Mouse (Mus musculus): ENCODE measurements around the gene Natd1. TPM values are rescaled to one million over a fixed set of nuclear protein-coding genes. Genes with fewer than 3 reads are reported as not detected.

Natd1 gene
- 1.6 and 4.7 TPM in 2 replicates for total RNA-seq (2014; fragmentation: Nextera tagmentation)
- 1.3 and 2.1 TPM in 2 replicates for total RNA-seq (2017)

DNA sequence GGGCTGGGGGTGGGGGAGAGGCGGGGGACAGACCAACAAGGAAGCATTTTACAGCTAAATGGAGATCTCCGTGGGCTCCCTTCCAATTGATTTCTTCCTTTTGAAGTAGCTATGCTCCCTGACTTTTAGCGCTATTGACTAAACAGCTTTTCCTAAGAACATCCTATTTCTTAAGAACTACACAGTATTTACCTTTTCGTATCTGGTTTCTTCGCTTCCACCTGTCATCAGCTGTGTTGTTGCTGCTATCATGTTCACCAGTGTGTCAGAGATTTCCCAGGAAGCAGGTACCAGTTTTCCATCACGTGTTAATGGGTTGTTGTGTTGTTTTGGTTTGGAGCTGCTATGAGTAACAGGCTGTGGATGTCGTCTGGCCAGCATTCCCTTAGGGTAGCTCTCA is at the start of gene Natd1:
Gene Natd1, minus strand, starts transcription at position 260 of the 400 bp plus-strand sequence.
- no peak for ATAC-seq (replicated peaks; ENCODE audit: poor library complexity, severe bottlenecking)

DNA sequence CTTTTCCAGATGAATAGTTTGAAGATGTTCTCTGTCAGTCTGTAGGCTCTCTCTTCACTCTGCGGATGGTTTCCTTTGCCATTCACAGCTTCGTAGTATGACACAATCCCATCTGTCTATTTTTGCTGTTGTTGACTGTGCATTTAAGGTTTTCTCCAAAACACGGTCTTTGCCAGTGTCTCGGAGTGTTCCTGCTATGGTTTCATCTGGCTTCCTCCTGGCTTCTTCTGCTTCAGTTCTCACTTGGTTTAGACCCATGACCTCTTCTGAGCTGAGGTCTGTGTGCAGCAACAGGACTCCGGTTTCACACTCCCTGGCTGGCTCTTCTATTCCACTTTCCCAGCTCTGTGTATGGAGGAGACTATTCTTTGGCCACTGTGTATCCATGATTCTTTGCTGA is 48.2 kb upstream of the Natd1 start:
- ATAC-seq (replicated peaks; ENCODE audit: poor library complexity, severe bottlenecking) = no peak

DNA sequence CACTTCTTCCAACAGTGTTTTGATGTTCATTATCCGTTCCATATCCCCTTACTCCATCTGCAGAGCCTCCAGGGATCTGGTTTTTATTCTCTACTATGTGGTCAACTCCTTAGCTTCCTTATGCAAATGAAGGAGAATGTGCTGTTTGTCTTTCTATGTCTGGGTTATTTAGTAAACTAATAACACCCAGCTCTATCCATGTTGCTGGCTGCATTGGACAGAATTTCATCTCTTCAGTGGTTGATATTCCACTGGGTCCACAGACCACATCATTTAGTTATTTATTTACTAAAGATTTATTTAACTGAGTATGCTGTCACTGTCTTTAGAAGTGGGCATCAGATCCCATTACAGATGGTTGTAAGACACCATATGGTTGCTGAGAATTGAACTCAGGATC is 46.6 kb upstream of the Natd1 start:
- no peak for ATAC-seq (replicated peaks; ENCODE audit: poor library complexity, severe bottlenecking)

DNA sequence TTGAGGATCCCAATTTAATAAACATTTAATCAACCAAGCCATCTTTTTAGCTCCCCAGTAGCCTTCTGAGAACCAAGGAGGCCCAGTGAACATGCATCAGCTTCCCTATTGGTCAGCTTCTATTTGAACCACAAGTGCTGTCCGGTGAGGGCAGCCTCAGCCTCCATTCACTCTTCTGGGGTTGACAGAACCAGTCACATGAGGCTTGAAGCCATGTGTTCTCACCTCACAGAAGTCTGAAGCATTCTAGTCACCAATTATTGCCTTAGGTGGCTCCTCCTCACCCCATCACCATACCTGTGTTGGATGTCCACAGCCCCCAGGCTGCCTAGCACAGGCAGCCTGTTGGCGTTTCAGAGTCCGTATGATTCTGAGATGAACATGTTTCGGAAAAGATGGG is 44.4 kb upstream of the Natd1 start:
- ATAC-seq (replicated peaks; ENCODE audit: poor library complexity, severe bottlenecking) = no peak

DNA sequence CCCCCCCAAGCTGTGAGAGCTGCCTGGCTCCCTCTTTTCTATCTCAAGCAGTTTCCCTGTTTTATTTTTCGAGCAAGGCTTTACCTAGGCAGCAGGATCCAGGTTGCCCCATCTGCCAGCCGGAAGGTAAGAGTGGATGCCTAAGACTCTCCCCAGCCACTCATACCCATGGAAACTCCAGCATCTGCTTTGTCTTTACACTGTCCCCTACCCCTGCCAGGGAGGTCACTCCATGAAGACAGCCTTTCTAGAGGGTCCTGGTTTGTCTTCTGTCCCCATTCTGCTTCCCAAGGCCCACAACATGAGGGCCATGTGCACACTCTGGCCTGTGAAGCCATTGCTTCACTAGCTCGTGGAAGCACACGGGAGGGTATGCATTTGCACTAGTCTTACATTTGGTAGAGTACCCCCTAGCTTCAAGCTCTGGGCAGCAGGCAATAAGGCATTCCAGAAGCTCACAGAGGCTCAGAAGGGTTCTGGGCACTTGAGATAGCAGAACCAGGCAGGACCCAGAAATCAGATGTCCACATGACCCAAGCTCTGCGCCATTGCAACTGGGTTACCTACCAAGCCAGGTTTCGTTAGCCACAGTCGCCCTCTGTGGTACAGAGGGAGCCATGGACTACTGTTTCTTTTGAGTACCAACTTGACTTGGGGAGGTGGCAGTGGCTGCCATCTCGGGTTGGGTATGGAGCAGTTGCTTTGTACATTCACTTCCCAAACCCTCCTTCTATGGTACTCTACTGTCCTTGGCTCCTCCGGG is 41.3 kb upstream of the Natd1 start:
- no peak for ATAC-seq (replicated peaks; ENCODE audit: poor library complexity, severe bottlenecking)

DNA sequence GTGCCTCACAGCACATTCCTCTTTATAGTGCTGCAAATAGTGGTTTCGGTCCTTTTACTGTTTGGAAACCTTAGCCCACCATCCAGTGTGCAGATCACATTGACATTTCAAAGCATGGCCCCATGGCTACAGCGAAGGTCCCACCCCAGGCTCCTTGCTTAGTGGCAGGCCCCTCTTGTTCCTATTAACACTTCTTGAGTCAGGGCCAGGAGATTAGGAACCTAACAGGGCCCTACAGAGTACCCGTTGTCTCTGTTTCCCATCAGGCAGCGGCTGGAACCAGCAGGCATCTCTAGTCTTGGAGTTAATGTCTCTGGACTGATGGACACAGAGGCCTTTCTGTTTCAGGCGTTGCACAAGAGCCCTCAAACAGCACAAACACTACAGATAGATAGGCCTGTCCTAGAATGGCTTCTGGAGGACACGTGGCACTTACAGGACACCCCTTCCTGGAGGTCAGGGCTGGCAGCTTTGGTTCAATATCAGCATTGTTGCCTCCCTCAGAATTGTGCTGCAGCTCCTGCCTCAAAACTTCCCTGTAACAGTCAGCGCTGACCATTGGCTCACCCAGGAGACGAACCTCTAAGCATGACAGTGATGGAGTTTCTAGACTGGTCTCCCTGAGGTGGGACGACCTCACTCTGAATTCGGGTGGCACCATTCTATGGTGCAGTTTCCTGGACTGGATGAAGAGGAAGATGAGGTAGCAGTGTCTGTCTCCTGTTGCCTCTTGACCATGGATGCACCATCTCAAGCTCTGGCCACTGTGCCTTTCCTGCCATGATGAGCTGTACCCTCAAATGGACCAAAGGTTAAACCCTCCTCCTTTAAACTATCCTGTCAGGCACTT is 39.9 kb upstream of the Natd1 start:
- ATAC-seq (replicated peaks; ENCODE audit: poor library complexity, severe bottlenecking) = no peak

DNA sequence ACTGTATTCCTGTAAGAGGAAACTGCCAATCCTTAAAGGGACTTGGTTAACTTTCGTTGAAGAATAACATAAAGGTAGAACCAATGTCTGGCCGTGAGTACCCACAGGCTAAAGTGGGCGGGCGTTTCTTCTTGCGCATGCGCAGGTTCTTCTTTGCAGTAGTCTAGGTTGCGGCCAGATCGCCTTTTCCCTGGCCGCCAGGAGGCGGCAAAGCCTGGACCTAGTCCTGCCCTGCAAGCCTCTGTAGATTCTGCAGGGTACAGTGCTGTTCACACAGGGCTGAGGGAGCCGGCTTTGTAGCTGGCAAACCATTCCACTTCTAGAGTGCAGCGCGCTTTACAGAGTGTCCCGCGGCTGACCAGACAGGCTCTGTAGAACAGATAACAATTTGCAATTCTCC is 39.3 kb upstream of the Natd1 start:
- peak; percentile 88 for ATAC-seq (replicated peaks; ENCODE audit: poor library complexity, severe bottlenecking)

DNA sequence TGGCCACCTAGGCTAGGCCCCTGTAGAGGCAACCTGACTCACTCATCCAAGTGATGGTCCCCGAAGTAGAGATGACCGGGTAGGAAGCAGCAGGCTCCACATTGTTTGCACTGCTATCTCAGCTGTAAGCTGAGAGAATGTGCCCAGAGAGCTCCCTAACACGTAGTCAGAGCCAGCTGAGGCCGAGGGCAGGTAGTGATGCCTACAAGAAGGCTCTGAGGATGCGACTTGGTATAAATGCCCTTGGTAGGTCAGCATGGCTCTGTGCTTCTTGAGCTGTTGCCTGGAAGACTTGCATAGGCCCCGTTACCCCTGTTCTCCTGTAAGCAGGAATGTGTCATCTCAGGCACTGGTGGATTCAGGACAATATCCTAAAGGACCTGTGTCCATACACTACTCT is 38.4 kb upstream of the Natd1 start:
- no peak for ATAC-seq (replicated peaks; ENCODE audit: poor library complexity, severe bottlenecking)

DNA sequence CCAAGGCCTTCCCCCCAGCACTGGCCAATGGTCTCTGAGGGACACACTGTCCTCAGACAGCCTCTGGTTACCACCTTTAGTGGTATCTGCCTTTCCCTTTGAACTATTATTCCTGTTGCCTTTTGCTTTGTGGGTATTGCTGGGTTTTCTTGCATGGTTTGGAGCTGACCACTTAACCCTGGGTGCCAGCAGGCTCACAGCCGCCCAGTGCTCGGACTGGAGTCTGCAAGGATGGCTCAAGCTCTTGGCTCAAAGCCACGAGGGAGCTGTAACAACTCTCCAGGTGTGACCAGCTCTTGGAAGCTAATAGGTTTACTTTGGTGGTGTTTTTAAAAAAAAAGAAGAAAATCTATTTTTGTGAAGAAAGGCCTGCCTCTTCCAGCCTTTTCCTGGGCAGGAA is 37.8 kb upstream of the Natd1 start:
- ATAC-seq (replicated peaks; ENCODE audit: poor library complexity, severe bottlenecking) = no peak

DNA sequence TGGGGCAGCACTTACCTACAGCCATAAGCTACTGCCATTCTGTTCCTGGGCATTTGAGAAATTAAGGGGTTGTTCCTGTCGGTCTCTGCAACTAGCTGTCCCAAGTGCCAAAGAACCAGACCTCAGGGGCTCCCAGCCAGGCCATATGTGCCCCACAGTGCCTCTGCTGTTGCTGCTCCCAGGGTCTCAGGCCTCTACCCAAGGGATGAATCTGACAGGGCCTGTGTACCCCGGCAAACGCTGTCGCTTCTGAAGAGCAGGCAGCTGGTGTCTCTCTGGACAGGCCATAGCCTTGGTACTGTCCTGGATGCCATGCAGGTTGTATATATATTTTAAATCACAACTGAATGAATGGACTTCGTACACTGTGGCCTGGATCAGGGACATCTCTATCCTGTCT is 37.3 kb upstream of the Natd1 start:
- ATAC-seq (replicated peaks; ENCODE audit: poor library complexity, severe bottlenecking) = no peak

DNA sequence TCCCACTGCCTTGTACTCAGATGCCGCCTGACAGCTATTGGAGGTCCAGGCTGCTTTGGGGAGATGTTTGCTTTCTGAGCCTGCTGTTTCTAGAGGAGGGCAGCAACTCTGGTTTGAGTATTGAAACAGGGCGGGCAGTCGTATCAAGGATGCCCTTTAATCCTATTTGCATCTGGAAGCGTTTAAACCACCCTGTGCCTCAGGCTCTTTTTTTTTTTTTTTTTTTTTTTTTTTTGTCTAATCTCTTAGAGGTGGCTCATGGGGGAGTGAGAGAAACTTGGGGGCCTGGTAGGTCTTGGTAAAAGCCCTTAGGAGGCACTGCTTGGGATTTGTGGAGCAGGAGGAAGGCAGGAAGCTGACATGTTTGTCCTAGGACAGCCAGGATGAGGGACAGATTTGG is 30.5 kb upstream of the Natd1 start:
- no peak for ATAC-seq (replicated peaks; ENCODE audit: poor library complexity, severe bottlenecking)

DNA sequence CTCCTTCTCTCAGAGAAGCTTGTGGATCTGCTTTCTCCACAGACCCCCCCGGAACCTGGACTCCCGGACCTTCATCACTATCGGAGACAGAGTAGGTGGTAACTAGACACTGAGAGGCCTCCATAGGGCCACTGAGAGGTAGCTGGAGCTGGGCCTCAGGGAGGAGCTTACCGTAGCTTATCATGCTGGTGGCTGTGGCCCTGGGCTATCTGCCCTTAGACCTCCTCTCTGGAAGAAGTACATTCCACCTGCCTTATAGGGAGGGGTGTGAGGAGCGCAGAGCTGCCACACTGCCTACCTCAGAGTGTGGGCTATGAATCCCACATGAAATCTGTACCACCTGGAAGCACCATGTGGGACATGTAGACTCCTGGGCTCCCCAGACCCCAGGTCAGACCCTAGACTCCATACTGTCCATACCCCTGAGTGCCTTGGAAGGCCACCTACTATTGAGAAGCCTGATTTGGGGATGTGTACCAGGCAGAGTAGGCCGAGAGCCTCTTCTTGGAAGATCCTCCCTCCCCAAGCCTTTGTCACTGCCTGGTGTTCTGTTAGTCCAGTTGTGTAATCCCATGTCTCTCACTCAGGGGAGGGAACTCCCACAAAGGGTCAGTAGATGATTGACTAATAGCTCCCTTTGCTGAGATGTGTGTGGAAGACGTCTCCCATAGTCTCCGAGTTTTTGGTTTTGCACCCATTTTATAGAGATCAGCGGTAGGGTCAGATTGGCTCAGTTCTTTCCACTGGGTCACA is 27.9 kb upstream of the Natd1 start:
- no peak; the same call in 1 of the 2 replicates for ATAC-seq (replicated peaks; ENCODE audit: poor library complexity, severe bottlenecking)

DNA sequence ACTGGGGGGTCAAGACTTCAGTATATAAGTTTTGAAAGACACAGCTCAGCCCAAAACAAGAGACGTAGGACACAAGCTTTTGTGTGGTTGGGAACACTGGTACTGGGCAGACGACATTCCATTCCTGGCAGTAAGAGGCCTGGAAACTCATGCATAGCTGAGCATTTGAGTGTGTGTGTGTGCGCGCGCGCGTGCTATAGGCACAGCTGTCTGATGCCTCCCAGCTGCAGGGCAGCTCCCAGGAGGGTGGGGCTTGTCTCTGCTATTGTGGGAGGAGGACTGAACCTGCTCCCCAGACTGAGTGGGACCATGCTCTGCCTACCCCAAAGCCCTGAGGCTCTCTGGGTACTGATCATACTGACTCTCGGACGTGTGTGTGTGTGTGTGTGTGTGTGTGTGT is 26.8 kb upstream of the Natd1 start:
- ATAC-seq (replicated peaks; ENCODE audit: poor library complexity, severe bottlenecking) = no peak

DNA sequence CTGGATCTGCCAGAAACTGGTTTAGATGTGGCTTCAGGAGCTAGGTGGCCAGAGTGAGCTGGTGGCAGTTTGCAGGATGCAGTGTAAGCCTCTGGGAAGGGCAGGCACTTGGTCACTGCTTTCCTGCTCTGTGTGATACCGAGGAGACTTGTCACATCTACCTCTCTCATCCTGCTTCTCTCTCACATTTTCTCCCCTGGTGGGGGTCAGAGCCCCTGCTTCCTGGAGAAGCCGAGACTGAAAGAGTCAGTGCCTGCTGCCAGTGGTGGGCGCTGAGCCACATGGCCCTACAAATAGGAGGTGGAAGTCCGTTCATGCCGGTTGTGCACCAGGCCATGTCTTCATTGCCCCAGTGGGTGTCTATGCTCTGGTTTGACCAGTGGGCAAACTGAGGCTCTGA is 26.0 kb upstream of the Natd1 start:
- no peak for ATAC-seq (replicated peaks; ENCODE audit: poor library complexity, severe bottlenecking)

DNA sequence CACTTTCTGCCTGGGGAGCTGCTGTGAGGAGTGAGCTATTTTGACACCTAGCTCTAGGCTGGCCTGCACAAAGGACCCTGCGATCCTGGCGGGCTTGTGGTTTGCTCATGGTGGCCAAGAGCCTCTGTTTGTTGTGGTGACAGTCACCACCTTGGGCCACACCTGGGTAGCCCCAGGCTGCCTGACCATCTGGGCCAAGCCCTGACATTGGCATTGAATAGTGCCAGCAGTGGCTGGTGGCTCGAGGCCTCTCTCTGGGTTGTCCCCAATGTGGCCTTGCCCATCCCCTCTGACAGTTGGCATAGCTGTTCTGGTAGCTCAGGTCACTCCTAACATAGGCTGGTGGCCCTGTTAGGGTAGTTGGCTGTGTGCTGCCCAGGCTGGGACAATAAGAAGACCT is 24.9 kb upstream of the Natd1 start:
- no peak for ATAC-seq (replicated peaks; ENCODE audit: poor library complexity, severe bottlenecking)

DNA sequence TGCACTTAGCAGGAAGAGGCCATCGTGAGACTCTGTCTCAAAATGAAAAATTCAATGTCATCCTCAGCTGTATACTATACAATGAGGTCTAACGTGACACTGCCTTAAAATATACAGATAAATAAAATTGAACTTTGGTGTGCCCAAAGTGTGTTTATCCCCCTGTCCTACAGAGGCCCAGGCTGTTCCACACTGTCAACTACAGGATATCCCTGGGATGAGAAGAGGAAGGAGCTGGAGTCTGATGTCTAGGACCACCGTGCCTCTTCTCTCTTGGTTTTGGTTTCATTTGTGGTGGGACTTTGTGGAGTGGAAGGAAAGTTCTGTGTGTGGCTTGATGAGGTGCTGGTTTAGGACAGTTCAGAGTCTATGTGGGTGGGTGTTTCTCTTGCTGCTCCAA is 23.1 kb upstream of the Natd1 start:
- ATAC-seq (replicated peaks; ENCODE audit: poor library complexity, severe bottlenecking) = no peak

DNA sequence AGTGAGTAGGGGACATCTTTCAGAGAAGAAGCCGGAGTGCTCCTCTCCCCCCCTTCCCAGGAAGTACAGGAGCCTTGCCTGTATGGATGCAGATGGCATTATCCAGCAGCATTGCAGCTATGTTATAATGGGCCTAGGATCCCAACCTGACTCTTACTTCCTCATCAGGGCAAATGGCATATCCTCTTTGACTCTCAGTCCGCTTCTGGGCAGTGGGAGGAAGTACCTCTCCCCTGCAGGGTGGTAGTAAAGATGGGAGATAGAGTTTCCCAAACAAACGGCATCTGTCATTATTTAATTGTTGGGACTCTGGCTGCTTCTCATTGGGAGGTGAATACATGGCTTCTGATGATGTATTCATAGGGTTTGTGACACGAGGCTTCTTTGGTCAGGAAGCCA is 21.4 kb upstream of the Natd1 start:
- peak; percentile 39 for ATAC-seq (replicated peaks; ENCODE audit: poor library complexity, severe bottlenecking)

DNA sequence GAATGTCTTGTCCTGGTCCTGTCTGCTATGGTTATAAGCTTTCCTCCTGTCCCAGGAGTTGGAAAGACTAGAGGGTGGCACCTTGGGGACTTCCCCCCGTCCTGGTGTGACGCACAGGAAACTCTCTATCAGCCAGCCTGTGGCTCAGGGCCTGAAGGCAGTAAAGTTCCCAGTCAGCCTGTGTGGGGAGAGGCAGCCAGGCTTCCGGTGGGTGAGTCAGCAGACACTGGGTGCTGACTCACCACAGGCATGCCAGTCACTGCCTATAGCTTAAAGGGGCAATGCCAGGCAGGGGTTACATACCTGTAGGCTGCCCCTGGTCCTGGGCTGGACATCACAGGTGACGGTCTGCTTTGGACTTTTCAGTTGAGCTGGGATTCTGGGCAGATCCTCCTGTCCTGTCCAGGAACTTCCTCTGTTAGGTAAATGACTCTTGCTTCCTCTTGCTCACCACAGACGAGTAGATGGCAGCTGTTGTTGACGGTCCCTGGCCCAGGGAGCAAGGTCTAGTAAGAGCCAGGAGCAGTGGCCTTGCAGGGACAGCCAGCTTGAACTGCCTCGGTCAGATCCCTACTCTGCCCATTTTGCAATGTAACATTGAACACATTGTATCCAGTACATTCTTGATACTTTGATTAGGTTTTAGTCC is 20.9 kb upstream of the Natd1 start:
- peak; percentile 71 for ATAC-seq (replicated peaks; ENCODE audit: poor library complexity, severe bottlenecking)

DNA sequence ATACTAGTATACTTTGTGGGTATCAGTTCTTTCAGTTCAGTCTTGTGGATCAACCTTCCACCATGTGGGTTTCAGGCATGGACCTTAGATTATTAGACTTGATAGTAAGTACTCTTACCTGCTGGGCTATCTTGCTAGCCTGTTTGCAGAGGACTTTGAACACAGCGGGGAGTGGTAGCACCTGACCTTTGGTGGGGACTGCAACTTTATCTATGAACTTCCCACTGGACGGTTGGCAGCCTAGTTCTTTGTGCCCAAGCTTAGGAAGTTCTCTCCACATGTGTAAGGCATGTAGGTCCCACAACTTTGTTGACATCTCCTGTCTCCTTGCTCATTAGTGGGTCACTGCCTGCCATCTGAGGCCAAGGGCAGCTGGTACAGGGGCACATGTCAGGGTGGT is 20.2 kb upstream of the Natd1 start:
- ATAC-seq (replicated peaks; ENCODE audit: poor library complexity, severe bottlenecking) = no peak

DNA sequence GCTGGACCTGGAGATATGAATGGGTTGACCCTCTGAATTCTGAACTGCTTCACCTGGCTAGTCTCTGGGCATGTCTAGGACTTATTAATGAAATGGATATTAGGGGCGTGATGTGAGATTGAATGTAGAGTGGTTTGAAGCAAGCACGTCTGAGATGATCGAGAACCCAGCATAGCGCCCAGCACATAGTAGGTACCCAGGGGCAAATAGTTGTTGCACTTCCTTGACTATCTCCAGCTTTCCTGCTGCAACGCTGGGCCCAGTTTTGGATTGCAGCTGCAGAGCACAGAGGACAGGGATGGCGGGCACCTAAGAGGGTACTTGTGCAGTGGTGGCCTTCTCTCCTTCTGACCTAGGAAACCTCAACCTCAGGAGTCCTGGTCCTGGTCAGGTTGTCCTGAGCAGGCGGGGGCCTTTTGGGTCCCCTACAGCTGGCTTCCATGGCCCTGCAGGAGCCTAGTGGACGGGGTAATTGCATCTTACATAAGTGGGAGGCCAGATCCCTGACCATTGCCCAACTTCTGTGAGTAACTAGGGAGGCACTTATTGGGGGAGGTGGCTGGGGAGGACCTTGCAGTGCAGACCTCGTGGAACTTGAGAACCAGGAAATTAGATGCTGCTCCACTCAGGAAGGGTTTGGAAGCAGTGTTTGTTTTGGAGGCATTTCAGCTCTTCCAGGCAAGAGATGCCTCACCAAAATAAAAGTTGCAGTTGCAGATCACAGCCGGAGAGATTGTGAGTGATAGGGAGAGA is 18.8 kb upstream of the Natd1 start:
- 0 out of 2 replicates have a peak, but pooled peaks have one; percentile 10 for ATAC-seq (replicated peaks; ENCODE audit: poor library complexity, severe bottlenecking)
